Mouse (Mus musculus) megakaryocyte progenitor cell, adult 5-6 weeks (primary cell): ENCODE measurements around the gene Inafm1. TPM values are rescaled to one million over a fixed set of nuclear protein-coding genes. Genes with fewer than 3 reads are reported as not detected.
"Not testable (repeated sequence)": the region's sequence is repeated elsewhere in the genome, so short reads cannot be mapped to it uniquely, and the experiment has no call there.

ENCODE experiments used
- ATAC-seq: replicated peaks from 2 replicates; pipeline ENCODE4 v1.8.0; 2016; ENCODE audit warnings: mild to moderate bottlenecking, moderate TSS enrichment, inconsistent platforms; ENCODE audit not compliant: poor library complexity
- total RNA-seq, 2 experiments: library from RNA; stranded (forward) in 1 of 2; stranded (reverse) in 1 of 2; fragments of 157-497, 149-512 nt in 1 of 2; fragments of 200-1000 nt in 1 of 2; gene quantifications; 2 replicates each; pipeline versions ENCODE4 v1.2.3 to v1.2.4; 2015 to 2017

Gene Inafm1
- 5.0 and 11.3 TPM in 2 replicates for total RNA-seq (2015)
- total RNA-seq (2017) = 5.2 and 6.8 TPM in 2 replicates

DNA sequence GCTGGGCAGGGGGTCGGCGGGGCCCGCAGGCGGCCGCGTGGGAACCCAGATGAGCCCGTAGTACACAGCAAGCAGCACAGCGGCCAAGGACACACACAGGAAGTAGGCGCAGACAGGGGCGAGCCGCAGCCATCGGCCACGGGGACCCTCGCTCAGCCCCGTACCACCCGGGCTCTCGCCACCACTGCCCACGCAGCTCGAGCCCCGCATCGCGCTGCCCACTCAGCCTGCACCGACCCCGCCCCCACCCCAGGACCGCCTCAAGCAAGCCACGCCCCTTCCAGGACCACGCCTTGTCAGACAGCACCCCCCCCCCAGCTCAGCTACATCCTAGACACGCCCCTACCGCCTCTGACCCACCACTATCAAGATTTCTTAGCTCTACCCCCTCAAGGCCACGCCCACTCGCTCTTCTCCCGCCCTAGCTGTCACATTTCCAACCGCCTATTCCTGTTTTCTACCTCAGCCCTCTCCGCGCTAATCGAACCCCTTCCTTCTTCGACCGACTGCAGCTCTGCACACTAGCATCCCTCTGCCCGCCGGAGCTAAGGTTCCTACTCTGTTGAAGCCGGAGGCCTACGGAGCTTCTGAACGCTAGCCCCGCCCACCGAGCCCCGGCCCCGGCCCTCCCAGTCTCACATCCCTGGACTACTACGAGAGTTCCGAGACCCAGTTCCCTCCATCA, at the start of gene Inafm1:
Gene Inafm1 (minus strand): TSS at position 537 of the 685 bp plus-strand sequence.
- peak; percentile 69 for ATAC-seq

DNA sequence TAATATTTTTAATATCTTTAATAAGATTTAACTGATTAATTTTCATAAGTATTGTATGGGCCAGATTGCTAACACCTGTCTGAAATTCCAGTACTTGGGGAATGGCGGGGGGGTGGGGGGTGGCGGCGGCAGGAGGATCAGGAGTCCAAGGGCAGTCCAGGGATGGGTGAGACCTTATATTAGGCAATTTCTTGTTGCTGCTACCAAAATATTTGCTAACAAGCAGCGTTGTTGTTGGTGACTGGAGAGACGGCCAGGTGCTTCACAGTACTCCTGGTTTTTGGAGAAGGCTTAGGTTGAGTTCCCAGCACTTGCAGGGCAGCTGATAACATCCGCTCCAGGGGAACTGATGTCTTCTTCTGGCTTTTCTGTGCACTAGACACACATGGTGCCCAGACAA, 47.1 kb upstream of the Inafm1 start:
- ATAC-seq = no peak

DNA sequence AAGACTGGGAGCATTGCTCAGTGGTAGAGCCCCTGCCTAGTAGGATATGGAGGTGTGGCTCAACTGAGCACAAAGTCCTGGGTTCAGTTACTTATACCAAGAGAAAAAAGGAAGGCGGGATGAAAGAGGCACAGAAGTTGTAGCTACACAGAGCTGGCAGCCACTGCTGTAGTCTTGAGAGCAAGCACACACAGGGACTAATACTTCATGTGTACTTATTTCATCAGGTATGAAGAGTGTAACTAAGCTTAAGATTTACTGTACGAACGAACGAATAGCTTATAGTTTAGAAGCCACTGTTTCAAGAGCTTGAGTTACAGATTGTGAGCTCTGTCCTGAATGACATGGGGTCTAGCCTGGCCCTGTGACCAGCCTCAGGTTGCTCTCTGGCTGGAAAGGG, 45.8 kb upstream of the Inafm1 start:
- ATAC-seq = no peak

DNA sequence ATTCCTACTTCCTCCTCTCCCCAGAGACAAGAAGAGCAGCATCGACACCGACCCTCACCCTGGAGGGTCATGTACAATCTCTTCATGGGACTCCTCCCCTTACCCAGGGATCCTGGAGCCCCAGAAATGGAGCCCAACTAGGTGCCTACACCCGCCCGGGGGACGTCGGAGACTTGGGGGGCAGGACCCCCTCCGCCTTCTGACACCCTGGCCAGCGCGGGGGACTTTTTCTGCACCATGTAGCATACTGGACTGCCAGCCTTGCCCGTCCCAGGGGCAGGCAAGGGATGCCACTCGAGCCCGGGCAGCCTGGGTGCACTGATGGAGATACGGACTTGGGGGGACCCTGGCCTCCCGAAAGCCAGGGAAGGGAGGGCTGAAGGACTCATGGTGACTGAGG, 43.7 kb upstream of the Inafm1 start:
- no peak for ATAC-seq

DNA sequence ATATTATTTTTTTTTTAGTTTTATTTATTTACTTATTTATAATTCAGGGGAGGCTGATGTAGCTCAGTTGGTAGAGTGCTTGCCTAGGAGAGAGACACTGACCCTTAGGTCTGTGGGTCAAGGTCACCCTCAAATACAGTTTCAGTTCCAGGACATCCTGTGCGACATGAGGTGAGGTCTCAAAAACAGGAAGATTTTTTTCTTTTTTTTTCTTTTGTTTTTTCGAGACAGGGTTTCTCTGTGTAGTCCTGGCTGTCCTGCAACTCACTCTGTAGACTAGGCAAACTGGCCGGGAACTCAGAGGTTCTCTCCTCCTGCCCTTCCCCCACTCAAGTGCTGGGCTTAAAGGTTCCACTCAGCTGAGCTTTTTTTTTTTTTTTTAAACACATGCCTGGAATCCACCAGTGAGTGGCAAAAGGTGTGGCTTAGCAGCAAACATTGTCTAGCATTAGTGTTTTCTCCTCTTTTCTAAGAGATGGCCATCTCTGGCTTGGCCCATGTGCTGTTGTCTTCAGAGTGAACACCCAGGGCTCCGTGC, 41.9 kb upstream of the Inafm1 start:
- no peak for ATAC-seq

DNA sequence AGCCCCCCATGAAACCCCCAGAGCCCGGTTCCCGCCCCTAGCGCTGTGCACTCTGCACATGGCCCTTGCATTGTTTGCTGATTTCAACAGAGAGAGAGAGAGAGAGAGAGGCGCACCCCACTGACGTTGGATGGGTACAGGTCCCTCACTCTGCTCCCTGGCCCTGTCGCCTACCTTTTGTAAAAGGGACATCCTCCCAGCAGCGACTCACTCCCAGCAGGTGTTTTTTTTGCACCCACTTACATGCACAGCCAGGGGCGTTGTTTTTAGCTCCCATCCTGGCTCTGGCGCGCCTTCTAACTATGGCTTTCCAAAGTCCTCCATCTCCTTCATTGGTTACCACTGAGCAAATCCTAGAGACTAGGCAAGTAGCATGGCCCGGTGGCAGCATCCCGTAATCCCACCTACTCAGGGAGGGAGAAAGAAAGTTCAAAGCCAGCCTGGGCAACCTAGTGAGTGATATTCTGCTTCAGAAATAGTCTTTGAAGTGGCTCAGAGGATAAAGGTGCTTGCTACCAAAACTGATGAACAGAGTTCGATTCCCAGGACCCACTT, 40.9 kb upstream of the Inafm1 start:
- no peak for ATAC-seq

DNA sequence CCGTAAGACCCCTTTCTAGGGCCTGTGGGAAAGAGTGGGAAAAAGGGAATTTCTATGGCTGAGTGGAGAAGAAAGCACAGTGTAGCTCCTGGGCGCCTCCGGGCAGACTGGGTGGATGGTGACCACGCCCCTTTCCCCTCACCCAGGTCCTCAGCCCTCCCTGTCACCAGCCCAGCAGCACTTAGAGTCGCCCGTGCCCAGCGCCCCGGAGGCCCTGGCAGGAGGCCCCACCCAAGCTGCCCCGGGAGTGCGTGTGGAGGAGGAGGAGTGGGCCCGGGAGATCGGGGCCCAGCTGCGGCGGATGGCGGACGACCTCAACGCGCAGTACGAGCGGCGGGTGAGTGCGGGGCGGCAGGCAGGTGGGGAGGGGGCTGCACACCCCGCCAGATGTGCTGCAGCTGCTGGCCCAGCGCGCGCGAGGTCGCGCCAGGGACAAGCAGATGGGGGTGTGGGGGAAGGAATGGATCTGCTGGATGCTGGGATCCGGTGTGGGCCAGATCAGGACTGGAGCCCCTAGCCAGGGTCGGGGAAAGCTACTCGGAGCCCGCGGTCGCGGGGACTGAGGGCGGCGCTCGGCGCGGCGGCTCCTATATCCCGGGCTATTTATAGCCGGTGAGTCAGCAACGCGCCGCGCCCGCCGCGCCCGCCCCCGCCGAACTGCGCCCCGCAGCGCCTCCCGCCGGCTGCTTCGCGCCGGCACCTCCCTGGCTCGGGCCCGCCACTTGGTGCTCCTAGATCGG, 40.2 kb upstream of the Inafm1 start:
- ATAC-seq = peak; percentile 31

DNA sequence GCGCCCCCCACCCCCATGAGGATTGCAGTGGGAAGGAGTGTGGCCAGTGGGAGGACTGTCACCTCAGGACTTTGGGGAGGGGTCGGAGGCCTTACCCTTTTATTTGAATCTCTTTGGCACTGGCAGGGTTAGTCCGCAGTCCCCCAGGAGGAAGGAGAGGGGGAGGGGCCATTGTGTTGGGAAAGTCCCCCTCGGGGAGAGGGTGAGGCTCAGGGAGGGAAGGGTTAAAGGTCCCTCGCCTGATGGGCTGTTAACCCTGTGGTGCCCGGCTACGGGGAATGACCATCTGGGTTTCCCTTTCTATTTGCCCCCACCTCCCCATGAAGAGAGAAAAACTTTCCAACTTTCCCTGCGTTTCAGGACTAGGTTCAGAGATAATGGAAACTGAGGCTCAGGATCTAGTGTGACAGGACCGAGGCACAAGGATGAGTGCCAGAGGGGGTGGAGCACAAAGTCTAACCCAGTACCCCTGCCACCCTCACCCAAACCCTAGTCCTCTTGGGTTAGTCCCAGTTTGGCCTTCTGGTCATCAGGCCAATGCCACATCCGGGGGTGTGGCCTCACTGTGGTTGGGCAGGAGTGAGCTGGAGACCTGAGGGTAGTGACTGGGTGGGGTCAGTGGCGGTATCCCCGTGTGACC, 39.4 kb upstream of the Inafm1 start:
- ATAC-seq = peak; percentile 9

DNA sequence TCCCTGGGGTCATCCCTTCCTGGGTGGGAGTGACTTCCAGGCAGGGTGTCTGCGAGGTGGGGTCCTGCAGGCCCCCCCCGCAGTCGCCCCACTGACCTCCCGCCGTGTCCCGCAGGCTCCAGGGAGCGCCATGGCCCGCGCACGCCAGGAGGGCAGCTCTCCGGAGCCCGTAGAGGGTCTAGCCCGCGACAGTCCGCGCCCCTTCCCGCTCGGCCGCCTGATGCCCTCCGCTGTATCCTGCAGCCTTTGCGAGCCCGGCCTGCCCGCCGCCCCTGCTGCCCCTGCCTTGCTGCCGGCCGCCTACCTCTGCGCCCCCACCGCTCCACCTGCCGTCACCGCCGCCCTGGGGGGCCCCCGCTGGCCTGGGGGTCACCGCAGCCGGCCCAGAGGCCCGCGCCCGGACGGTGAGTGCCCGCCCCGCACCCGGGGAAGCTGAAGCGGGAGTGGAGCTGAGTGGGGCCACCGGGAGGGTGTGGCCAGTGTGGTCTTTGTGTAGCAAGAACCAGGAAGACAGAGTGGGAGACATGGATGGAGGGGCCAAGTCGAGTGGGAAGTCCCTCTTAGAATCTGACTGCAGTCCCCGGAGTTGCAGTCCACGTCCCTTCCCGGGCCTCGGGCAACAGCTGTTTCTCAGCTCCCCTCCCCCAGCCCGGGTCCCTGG, 38.7 kb upstream of the Inafm1 start:
- ATAC-seq = no peak

DNA sequence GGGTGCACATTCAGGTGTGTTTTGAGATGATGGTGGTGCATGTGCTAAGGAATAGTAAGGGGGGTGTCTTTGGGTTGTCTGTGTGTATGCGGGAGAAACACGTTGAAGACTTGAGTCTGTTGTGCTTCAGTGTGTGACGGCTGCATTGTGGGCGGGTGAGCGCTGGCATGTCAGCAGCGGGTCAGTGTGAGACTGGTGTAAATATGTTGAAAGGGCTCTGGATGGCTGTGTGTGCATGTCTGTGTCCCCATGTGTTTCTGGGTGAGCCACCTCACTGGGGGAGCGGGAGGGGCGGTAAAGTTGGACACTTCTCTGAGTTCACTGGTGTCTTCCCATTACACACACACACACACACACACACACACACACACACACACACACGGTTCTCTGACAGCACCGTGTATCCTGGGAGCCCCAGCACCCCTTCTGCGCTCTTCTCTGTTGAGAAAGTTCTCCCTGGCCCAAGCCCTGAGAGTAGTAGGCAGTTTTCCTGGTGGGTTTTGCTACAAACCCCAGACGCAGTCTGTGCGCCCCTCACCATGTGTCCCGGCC, 38.1 kb upstream of the Inafm1 start:
- ATAC-seq = no peak

DNA sequence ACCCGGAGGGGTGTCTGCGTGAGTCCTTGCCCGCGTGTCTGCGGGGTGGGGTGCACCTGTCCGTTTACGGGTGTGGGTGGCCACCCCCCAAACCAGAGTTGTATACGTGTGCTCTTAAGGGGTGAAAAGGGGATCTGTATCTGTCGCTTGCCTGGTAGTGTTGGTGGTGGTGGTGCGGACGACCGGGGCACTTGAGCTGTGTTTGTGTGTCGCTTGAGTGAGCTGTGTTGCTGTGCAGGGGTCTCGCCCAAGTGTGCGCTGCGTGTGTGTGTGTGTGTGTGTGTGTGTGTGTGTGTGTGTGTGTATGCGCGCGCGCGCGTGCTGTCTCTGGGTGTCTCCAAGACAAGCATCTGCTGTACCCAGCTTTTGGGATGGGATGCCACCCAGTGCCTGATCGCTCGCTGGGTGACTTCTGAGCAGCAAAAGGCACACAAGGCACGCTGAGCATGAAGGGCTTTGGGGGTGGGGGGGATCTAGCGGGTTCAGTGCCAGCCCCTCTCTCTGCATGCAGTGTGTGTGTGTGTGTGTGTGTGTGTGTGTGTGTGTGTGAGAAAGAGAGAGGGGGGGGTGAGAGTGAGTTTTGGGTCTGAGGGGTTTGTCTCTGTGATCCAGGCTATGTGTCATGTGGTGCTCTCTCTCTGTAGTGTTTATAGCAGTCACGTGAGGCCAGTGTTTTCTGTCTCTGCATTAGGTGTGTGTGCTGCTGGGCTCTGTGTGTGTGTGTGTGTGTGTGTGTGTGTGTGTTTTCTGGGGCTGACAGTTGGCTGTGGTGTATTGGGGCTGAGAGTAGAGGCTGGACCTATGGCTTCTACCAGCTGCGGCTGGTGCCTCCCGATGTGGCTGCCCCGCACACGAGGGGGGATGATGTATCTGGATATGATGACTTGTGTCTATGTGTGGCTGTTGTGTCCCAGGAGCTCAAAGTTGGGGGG, 37.4 kb upstream of the Inafm1 start:
- peak; percentile 5; the same call in 1 of the 2 replicates for ATAC-seq

DNA sequence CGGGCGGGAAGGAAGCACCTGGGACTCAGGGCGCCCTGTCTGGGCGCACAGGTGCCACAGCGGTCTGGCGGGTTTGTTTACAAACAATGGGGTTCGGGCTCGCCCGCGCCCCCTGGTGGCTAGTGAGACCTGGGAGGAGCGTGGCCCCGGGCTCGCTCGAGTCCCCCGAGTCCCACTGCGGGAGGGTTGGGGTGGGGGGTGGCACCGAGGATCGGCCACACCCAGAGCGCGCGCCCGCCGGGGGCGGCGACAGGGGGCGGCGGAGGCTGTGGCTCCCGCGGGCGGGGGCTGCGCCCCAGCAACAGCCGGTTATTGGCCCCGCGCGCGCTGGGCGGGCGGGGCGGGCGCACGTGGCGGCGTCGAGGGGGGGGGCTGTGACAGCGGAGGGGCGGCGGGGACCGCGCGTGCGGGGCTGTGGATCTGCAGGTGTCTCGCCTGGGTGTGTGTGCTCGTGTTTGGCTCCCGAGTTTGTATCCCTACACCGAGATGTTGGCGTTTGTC, 36.7 kb upstream of the Inafm1 start:
- peak; percentile 38 for ATAC-seq

DNA sequence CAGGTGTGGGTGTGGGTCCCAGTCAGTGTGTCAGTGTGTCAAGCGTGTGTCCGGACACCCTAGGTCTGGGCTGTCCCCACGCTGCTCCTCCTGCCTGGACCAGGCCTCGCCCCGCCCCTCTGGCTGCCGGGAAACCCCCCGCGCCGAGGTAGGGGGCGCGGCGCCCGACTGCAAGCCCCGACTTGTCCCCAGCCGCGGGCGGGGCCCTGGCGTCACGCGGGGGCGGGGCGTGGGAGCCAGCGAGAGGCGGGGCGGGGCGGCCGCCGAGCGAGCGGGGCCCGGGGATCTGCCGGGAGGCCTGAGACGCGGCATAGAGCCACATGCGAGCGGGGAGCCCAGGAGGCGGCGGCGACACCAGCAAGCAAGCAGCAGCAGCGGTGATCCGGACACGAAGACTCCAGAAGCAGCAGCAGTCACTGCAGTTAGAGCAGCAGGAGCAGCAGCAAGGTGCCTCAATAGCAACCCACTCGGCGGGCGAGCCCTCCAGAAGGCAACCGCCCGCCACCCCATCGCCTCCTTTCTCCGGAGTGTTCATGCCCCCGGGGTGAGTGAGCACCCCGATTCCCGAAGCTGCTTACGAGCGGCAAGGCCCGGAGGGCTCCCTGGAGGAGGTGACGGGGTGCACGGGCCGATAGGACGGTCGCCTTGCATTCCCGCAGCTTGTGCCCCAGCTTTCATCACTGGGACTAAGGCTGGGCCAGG, 36.1 kb upstream of the Inafm1 start:
- peak; percentile 18 for ATAC-seq

DNA sequence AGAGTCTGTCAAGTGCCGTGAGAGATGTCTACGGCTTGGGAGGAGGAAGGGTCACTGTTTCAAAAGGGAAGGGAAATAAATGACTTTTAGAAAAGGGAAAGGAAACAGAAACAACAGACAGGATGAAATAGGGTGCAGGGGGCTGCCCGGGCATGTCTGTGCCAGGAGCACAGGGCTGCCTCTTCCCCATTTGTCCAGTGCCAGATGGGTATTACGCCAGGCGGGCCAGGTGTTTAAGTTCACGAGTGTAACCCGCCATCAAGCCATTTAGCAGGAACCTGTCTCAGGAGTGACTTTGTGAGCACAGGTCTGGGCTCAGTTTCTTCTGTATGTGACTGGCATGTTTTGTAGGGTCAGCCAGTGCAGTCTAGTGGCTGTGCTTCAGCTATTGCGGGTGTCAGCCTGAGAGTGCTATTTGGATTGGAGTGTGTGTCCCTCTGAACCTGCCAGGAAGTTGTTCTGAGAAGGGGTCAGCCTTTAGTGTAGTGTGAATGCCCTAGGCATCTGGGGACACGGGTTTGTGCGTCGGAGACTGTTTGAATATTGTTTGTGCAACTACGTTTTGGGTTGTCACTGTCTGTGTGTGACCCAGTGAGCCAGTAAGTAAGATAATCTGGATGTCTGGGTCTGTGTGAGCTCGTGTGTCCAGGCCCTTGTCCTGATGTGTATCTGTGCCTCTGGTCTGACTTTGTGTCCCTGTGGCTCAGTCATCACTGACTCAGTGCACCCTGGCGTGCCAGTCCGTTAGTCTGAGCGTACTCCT, 35.3 kb upstream of the Inafm1 start:
- ATAC-seq = peak; percentile 17

DNA sequence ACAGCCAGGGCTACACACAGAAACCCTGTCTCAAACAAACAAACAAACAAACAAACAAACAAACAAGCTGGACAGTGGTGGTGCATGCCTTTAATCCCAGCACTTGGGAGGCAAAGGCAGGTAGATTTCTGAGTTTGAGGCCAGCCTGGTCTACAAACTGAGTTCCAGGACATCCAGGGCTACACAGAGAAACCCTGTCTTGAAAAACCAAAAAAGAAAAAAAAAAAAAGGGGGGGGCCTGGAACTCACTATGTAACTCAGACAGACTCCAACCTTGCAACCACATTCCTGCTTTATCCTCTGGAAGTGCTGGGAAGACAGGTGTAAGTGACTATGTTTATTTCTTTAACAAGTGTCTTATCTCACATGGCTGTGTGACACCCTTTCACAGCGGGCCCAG, 34.7 kb upstream of the Inafm1 start, which contains the start of gene Bbc3:
Gene Bbc3 (plus strand): TSS at position 301 of the 400 bp plus-strand sequence.
- not testable (repeated sequence) for ATAC-seq

DNA sequence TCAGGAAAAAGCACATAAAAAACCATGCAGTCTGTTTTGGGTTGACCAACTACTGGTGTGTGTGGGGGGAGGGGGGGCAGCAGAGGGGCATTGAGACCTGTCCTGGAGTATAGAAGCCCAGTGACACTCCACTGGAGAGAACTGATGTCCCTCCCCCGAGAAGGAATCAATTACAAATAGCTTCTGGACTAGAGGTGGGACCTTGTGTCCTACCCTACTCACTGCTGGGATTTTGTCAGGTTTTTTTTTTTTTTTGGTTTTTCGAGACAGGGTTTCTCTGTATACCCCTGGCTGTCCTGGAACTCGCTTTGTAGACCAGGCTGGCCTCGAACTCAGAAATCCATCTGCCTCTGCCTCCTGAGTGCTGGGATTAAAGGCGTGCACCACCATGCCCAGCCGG, 33.7 kb upstream of the Inafm1 start:
- ATAC-seq = not testable (repeated sequence)

DNA sequence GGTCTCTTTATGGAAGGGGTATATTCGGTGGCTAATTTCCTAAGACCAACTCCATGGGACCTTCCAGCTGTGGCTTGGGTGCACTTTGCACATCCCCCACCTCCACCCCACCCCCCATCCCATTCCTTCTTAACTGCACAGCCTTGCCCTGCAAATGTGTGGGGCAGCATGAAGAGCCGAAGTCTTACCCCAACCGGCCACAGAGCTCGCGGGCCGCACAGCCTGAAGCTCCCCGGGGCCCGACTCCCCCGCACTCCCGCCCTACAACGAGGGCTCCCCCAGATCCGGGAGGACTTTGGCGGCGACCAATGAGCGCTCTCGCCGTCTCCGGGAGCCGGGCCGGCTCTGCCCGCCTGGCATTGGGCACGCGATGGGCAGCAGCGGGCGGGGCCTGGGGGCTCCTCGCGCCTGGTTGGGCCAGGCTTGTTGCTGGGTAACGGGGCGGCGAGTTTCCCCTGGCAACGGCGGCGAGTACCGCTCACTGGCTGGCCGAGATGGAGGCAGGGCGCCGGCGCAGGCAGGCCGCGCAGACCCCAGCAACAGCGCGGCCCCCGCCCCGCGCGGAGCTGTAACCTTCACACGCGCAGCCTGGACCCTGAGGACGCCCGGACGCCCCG, 26.1 kb upstream of the Inafm1 start:
- ATAC-seq = peak; percentile 35
